Mouse (Mus musculus) embryonic fibroblast, embryonic 13.5 days (primary cell): ENCODE results near the gene Clca1. TPM values are rescaled to one million over a fixed set of nuclear protein-coding genes. Genes with fewer than 3 reads are reported as not detected.

Experiments
- H3K27ac ChIP-seq: 2 replicates; pipeline ENCODE4 v1.5.1; 2012; ENCODE audit warnings: low read length, control low read depth, inconsistent platforms; ENCODE audit not compliant: insufficient read depth
- H3K4me1 ChIP-seq: 2 replicates; pipeline ENCODE4 v1.6.1; 2011; ENCODE audit warnings: low read length; ENCODE audit not compliant: control insufficient read depth, insufficient read depth
- H3K4me3 ChIP-seq: 2 replicates; pipeline ENCODE4 v1.5.1; 2011; ENCODE audit warnings: mild to moderate bottlenecking, control low read depth, low read length; ENCODE audit not compliant: insufficient read depth
- CTCF ChIP-seq: IDR thresholded peaks from 2 replicates; pipeline ENCODE4 v1.5.1; 2011; ENCODE audit warnings: mild to moderate bottlenecking, control low read depth, low read length, moderate library complexity, borderline replicate concordance; ENCODE audit not compliant: insufficient read depth
- POLR2A ChIP-seq: IDR thresholded peaks from 2 replicates; pipeline ENCODE4 v1.6.1; 2011; ENCODE audit warnings: low read depth, mild to moderate bottlenecking, control low read depth, low read length, moderate library complexity
- polyA plus RNA-seq: library from polyadenylated mRNA; stranded (reverse); fragments of >200 nt; gene quantifications from 2 replicates; pipeline ENCODE4 v1.2.4, GENCODE M21; 2011; ENCODE audit warnings: low read depth; ENCODE audit not compliant: missing spikeins, insufficient read length

Gene Clca1
- polyA plus RNA-seq, 1 experiment, result not detected

DNA sequence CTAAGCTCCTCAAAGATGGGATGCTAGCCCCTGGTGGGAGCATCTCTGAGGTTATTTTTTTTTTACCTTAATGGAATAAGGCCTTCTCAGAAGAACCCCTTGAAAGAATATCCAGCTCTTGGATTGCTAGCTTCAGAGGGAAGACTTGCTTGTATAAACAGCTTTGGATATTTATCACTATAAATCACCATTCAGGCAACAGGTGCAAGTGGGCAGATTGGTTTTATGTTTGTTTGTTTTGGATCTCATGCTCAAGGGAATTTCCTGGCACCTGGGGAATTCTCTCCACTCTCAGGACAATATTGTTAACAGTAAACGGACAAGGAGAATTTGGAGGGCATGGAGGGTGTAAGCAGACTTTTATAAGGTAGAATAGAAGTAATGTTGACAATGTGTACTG is 31.7 kb downstream of the Clca1 start:
- Histone ChIP-seq H3K4me1 (no peaks in the 10 kb centered on the region), H3K4me3 (no peak overlapping the region), H3K27ac (no peak overlapping the region)
- no peak for TF ChIP-seq POLR2A
- TF ChIP-seq CTCF, result no peak

DNA sequence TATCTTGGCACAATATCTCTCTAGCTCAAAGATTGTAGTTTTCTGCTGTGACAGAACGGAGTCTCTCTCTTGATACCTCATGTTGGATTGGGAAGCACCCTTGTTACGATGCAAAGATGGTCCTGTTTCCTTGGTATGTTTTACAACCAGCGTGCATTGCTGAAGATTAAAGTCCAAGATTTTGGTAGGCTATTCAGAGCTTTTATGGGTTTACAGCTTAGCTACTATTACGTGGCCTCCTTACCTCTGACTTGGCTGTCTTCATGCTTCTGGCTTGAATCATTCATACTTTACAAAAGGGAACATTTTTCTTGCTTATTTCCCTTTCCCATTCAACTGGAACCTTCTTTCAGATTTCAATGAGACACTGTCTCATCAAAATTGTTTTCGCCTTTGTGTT is 39.5 kb downstream of the Clca1 start:
- Histone ChIP-seq H3K4me3 (no peak overlapping the region), H3K4me1 (peaks cover 3% of the 10 kb centered on the region; the same call in 1 of the 2 replicates), H3K27ac (no peak overlapping the region)
- TF ChIP-seq POLR2A, result no peak
- TF ChIP-seq CTCF, result no peak

DNA sequence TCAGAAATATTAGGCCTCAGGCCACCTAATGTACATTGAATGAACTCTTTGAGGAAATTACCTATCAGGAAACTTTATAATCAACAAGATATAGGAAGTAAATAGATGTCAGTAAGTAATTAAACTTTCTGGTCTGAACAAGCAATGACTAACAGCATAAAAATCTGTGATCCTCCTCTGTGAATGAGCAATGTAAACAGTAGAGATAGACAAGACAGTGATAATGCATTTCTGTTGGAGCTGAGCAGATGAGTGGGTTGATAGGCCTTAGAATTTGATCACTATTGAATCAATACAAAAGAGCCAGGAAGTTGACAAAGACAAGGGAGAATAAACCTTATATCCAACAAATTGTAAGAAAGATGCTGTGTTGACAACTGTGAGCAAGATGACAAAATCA is 40.0 kb downstream of the Clca1 start:
- H3K27ac ChIP-seq, result no peak overlapping the region
- TF ChIP-seq CTCF (no peak), POLR2A (no peak)
- H3K4me3 ChIP-seq, result no peak overlapping the region
- peaks cover 3% of the 10 kb centered on the region; the same call in 1 of the 2 replicates for H3K4me1 ChIP-seq

DNA sequence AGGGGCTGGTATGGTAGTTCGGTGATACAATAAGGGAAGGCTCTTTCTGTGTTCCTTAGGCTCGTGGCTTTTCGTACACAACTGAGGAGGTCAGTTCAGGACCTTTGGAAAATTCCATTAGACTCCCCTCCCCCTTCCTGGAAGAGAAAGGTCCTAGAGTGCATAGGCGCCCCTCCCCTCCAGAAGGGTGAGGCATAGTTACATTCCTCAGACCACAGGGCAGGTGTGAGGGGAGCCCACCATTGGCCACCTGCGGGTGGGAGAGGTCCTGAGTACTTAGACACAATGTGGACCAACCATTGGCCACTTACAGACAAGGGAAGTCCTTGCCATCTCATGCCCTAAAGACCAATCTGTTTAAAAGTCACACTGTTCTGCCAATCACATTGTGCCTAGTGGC is 46.7 kb downstream of the Clca1 start:
- Histone ChIP-seq H3K4me1 (no peaks in the 10 kb centered on the region), H3K4me3 (no peak overlapping the region), H3K27ac (no peak overlapping the region)
- TF ChIP-seq CTCF (no peak), POLR2A (no peak)

DNA sequence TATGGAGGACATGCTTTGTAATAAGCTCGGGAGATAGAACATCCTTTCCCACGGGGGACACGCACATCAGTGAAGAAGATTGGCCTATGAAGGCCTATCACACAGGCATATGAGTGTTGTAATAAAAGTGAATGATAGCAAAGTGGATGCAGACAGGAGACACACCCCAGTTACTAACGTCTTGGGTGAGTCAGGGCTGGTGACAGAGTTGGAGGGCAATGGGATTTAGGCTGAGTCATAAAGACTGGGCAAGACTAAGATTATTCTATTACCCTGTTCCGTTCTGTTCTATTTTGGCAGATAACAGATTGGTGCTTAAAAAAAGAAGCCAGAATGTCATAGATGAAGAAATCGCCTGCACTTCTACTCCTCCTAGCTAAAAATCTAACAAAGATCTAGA is 52.0 kb downstream of the Clca1 start:
- Histone ChIP-seq H3K27ac (peak overlapping the region; percentile 62), H3K4me3 (no peak overlapping the region), H3K4me1 (0 out of 2 replicates have a peak, but pooled peaks cover 3% of the 10 kb centered on the region)
- TF ChIP-seq CTCF (no peak), POLR2A (no peak)

DNA sequence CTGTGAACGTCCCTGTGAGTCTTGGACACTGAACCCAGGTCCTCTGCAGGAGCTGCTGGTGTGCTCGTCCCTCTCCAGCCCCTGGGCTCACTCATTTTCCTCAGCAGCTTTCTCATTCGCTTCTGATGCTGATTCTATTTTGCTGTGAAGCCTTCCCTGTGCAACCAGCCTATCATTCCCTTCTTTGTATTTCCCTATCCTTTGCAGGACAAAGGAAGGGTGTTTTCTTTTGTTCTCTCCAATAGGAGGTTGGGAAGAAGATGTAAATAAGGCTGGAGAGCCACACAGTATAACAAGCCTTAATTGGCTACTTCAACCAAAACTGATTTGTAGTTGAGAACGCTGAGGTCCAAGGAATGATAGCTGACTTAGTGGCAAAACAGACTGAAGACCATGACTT is 54.9 kb downstream of the Clca1 start:
- Histone ChIP-seq H3K4me1 (0 out of 2 replicates have a peak, but pooled peaks cover 3% of the 10 kb centered on the region), H3K27ac (no peak overlapping the region), H3K4me3 (no peak overlapping the region)
- TF ChIP-seq CTCF (no peak), POLR2A (no peak)

DNA sequence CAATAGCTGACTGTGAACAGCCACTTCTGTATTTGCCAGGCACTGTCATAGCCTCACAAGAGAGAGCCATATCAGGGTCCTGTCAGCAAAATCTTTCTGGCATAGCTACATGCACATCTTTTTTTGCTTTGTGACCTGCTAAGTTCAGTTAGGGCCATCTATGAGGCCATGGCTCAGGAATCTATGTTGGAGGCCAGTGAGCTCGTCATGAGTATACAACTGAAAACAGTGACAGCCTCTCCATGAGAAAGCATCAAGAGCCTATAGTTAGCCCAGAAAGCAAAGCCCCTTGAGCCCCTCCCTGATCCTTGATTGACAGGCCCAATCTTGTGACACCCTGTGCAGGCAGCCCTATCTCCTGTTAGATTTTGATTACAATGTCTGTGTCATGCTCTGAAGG is 56.5 kb downstream of the Clca1 start:
- TF ChIP-seq POLR2A, result no peak
- 0 out of 2 replicates have a peak, but pooled peaks cover 5% of the 10 kb centered on the region for H3K4me1 ChIP-seq
- no peak overlapping the region for H3K4me3 ChIP-seq
- no peak overlapping the region for H3K27ac ChIP-seq

DNA sequence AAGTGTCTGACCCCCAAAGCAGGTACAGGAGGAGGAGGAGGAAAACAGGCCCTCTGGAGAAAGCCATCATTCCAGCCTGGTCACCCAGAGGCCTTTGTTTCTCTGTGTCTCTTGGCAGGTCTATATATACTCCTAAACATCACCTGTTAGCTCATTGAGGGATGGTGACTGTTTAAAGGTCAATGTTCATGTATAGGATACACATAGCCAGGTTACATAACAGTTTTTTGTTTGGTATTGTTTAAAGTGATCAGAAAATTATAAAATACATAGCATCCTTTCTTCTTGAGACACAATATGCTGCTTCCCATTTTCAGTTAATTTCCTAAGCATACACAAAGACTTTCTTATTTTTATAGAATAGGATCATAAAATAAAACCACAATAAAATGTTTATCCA is 57.6 kb downstream of the Clca1 start, which contains the start of gene Clca4a:
Clca4a (minus strand) TSS at position 101 of the 400 bp plus-strand sequence.
- TF ChIP-seq CTCF, result no peak
- TF ChIP-seq POLR2A, result no peak
- H3K27ac ChIP-seq, result no peak within 1 kb of the TSS
- H3K4me3 ChIP-seq, result no peak within 1 kb of the TSS
- H3K4me1 ChIP-seq, result 0 out of 2 replicates have a peak, but pooled peaks cover 2% of the 10 kb centered on the region

DNA sequence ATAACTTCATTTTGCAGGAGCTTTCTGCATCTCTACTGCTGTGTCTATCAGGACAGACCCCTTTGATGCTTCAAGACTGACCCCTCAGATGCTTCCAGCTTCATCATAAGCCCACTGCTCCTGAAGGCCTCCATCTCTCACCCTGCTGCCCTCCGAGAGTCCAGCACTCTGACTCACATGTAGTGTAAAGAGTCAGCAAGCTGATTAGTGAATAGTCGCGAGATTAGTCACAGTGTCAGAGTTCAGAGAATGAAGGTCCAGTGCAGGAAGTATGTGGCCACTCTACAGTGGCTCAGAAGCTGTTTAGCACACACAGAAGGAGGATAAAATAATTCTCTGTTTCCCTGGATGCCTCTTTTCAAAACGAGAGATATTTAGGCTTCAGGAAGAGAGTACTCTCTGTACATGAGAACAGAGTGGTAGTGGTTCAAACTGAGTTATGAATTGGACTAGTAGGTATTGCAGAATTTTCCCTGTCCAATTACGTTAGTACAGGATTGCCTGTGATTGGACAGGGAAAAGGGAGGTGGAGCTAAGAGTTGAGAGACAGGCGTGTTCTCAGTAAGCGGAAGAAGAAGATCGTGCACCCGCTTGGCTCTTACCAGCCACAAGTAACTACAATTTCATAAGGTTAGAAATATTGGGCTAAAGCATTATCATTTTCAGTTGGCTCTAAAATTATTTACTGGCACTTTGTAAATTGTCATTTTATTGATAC is 60.9 kb downstream of the Clca1 start:
- TF ChIP-seq POLR2A (no peak), CTCF (no peak)
- H3K4me1 ChIP-seq, result 0 out of 2 replicates have a peak, but pooled peaks cover 2% of the 10 kb centered on the region
- H3K4me3 ChIP-seq, result no peak overlapping the region
- H3K27ac ChIP-seq, result peak overlapping the region; percentile 80; the same call in 1 of the 2 replicates

DNA sequence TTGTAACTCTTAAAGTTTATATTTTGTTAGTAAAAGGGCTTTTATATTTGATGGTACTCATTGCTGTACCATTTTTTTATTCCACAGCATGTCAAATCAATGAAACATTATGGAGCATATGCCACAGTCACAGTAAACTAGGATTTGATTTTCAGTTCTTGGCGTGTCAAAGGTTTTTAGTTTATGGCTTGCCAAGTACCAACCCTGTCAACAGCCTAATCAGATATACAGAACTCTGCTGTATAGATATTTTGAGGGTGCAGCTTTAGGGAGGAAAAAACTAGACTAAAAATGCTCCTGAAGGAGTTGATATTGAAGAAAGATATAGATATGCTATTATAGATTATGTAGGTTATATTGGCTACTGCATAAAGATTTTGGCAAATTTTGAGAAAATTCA is 62.8 kb downstream of the Clca1 start:
- TF ChIP-seq CTCF (no peak), POLR2A (no peak)
- 0 out of 2 replicates have a peak, but pooled peaks cover 2% of the 10 kb centered on the region for H3K4me1 ChIP-seq
- H3K4me3 ChIP-seq, result no peak overlapping the region
- H3K27ac ChIP-seq, result no peak overlapping the region

DNA sequence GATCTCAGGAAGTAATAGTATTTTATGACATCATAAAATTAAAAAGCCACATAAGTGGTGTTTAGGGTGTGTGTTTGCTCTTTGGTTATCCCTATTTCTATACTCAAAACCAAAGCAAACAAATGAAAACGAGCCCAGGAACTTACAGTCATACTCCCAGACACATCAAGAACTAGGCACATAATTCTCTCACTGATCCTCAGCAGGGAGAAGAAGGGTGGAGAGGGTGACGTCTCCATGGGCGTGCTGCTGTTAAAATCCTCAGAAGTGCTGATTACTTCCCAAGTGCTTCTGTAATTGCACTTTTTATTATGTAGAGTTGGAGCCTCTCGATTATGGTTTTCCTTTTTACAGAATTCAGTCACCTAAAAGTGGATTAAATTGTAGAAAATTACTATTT is 66.5 kb downstream of the Clca1 start:
- Histone ChIP-seq H3K4me1 (no peaks in the 10 kb centered on the region), H3K4me3 (no peak overlapping the region), H3K27ac (no peak overlapping the region)
- TF ChIP-seq POLR2A, result no peak
- TF ChIP-seq CTCF, result no peak

Other genes starting within 250 kb of the Clca1 start
- 0.42 TPM in 1 of 2 replicates, not detected in the other for gene Clca3a2, start 213.3 kb downstream of the Clca1 start, polyA plus RNA-seq
- not detected in 2 replicates for gene Clca3b, start 183.4 kb downstream of the Clca1 start, polyA plus RNA-seq
- gene Clca4b, start 100.2 kb downstream of the Clca1 start, polyA plus RNA-seq, result not detected in 2 replicates
- gene Clca4a, start 57.7 kb downstream of the Clca1 start, polyA plus RNA-seq, result not detected in 2 replicates
- not detected in 2 replicates for gene Clca2, start 66.7 kb upstream of the Clca1 start, polyA plus RNA-seq
- gene Odf2l, start 85.8 kb upstream of the Clca1 start, polyA plus RNA-seq, result 22.4 and 40.7 TPM in 2 replicates